Mouse (Mus musculus) gastrocnemius, postnatal 14 days (tissue): ENCODE results near the gene Polr1e. TPM values are rescaled to one million over a fixed set of nuclear protein-coding genes. Genes with fewer than 3 reads are reported as not detected.
"Not testable (repeated sequence)": the region's sequence is repeated elsewhere in the genome, so short reads cannot be mapped to it uniquely, and the experiment has no call there.

Experiments
- DNase-seq: peaks from one replicate; pipeline ENCODE4 v3.0.0; 2021; ENCODE audit warnings: mixed read lengths
- intact Hi-C: fragments of 180-260 bp; cut with DNase I; formaldehyde crosslinking; loops from one replicate; pipeline ENCODE4 v1.15.1; 2025; ENCODE audit warnings: low total_unique reads
- long read RNA-seq, 2 experiments: library from polyadenylated mRNA; stranded (forward); transcript quantifications; one replicate each; pipeline ENCODE4 v2.0.0; 2021
- total RNA-seq, 2 experiments: library from RNA; stranded (reverse); gene quantifications; 2 replicates each; pipeline ENCODE4 v1.2.3; 2021

Gene Polr1e
- total RNA-seq: 1 to 10 TPM; 3.9 to 6.6 TPM
- long read RNA-seq, experiment 1, partial matches to known transcripts: 0 of 3 reads
- long read RNA-seq, experiment 1, other reads (novel, unspliced or antisense): 1 of 3 reads
- long read RNA-seq, experiment 2, transcript Polr1e-204 (12 exons, 2,986 nt): major isoform, 6 of 7 reads
- long read RNA-seq, experiment 2, partial matches to known transcripts: 0 of 7 reads
- long read RNA-seq, experiment 2, other reads (novel, unspliced or antisense): 0 of 7 reads

DNA sequence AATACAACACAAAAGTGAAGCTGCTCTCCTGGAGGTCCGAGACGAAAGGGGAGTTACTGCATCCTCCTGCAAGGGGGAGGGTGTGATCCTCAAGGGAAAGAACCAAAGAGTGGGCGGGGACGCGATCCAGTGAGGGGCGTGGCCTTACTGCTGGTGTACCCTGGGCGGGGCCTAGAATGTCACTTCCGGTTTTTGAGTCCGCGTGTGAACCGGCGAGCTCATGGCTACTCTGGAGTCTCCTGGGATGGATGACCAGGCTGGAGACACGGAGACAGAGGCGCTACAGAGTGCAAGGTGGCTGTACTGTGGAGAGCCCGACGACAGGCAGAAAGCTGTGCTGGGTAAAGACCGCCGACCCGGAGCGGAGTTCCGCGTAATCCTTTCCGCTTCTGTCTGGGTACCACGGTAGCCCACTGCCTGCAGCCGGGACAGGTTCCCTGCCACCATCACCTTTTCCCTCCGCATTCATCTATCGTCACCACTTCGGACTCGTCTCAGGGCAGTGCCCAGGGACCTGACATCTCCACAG lies at the start of gene Polr1e:
Gene Polr1e, plus strand, starts transcription at position 132 of the 529 bp plus-strand sequence.
- DNase-seq: peak; percentile 92
- intact Hi-C loops: no loop called here

GRCm38 (mm10) chr4:44970056-44970455 lies 48.3 kb upstream of the Polr1e start:
- DNase-seq: no peak
- intact Hi-C loops: no loop called here

GRCm38 (mm10) chr4:44970612-44971110 lies 47.7 kb upstream of the Polr1e start:
- peak; percentile 46 for DNase-seq
- intact Hi-C loops: no loop called here

- intact Hi-C loops: no loop called here
- DNase-seq: peak; percentile 84
Measured at GRCm38 (mm10) chr4:44973450-44973849, 44.9 kb upstream of the Polr1e start.

DNA sequence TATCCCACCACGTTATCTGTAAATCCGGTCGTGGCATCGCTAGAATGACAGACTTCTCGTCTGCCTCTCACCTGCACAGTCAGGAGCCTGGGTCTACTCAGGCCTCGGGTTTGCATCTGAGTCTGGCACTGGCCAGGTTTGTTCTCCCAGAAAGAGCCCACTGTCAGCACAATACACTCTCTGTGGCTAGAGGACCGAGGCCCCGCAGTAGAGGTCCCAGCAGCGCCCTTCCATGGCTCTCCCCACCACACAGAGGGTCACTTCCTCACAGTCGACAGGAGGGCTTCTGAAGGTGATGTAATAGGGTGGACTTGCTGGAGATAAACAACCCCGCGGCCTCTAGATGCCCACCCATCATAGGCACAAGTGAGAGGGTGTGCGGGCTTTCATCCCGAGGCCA lies 44.5 kb upstream of the Polr1e start:
- no peak for DNase-seq
- intact Hi-C loops: no loop called here

DNA sequence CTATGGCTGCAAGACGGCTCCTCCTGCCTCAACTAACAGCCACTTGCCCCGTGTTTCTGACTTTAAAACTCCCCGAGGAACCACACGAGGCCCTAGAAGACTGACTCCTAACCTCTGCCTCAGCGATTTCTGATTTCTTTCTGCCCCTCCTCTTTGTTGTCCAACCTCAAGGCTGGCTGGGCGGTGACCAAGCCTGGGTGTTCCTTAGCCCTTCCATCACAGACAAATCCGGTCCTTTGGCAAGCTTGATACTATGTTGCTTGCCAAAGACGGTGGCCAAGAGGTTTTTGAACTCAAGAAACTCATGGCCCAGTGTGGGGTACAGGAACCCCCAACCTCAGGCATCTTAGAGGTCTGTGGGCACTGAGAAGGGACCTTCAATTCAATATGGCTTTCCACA lies 44.1 kb upstream of the Polr1e start:
- intact Hi-C loops: no loop called here
- DNase-seq: no peak

- DNase-seq: no peak
- intact Hi-C loops: no loop called here
Measured at GRCm38 (mm10) chr4:44976026-44976615, 42.3 kb upstream of the Polr1e start.

- no peak for DNase-seq
- intact Hi-C loops: no loop called here
Measured at GRCm38 (mm10) chr4:44976921-44977710, 41.3 kb upstream of the Polr1e start.

DNA sequence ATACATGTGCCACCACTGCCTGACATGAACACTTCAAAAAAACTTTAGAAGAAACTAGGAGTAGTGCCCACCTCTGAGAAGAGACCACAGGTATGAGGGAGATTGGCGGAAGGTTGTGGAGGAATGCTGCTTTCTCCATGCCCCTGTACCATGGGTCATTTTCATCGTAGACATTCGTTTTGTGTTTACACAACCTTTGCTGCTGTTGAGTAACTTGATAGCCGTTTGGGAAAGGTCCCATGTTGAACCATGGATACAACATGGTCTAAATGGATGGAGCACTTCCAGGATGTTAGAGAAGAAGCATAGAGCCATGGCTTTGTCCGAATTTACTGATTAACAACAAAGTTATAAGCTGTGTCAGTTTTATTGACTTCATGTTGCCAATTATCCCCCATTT lies 40.2 kb upstream of the Polr1e start:
- DNase-seq: no peak
- intact Hi-C loops: no loop called here

DNA sequence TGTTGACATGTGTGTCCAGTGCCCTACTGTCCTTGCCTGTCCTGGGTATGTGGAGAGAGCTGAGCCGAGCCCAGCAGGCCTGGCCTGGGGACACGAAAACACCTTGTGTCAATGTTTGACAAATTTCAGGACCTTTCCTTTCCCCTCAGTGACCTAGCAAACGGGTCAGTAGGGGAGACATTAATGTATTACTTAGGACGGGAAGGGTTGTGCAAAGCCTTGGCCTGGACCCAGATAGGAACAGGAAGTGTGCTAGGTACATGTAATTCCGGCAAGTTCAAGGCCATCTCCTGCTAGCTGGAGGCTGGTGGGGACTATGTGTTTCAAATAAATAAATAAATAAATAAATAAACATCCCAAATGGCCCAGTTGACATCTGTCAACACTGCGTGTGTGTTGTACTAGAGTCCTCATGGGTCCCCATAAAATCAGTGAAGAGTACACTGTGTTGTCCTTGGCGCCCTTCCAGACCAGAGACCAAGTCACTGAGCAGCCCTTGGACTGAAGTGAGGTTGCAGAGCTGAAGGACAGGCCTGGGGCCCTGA lies 38.5 kb upstream of the Polr1e start:
- DNase-seq: no peak
- intact Hi-C loops: no loop called here

- intact Hi-C loops: no loop called here
Measured at GRCm38 (mm10) chr4:44981280-44981973, 37.0 kb upstream of the Polr1e start, which contains the start of gene Grhpr. TSS of gene Grhpr (plus strand) at chr4:44981395.

DNA sequence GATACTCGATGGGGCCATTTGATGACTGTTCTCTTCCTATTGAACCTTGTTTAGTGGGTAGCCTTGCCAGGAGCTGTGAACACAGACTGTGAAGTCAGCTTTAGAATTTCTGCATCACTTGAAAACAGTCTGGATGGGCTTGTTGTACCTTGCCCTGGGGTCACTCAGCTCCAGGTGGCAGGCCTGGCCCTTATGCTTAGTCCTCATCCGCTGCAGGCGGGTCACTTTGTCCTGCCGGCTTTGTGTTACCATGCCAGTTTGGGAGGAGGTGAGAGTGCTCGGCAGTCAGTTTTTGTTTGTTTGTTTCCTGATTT lies 36.5 kb upstream of the Polr1e start:
- intact Hi-C loops: no loop called here
- DNase-seq: no peak

More at GRCm38 (mm10) chr4:44981280-44981973, 37.0 kb upstream of the Polr1e start, which contains the start of gene Grhpr:
- peak; percentile 79 for DNase-seq

GRCm38 (mm10) chr4:44982440-44983130 lies 35.8 kb upstream of the Polr1e start:
- no peak for DNase-seq
- intact Hi-C loops: no loop called here

DNA sequence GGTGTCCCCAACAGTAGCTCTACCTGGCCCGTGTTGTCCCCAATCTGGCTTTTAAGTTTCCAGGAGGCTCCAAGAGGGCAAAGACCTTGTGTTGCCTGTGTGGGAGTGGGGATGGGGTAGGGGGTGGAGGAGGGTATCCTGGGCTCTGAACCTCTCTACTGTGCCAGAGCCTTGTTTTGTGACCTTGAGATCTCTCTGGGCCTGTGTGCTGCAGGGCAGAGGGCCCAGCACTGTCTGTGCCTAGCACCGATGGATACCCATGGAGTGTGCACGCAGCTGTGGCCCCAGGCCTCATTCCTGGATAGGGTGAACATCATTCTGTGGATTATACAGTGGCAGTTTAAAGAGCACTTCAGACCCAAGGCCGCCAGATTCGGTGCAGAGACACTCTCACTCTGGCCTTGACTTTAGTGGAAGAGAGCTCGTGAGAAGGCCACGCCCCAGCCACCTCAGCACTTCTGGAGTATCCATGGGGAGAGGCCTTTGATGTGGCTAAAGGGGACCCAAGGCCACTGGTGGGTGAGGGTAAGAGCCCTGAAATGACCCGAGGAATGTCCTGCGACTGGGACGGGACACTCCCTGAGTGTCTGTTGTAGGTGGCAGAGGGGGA lies 35.1 kb upstream of the Polr1e start:
- no peak for DNase-seq
- intact Hi-C loops: no loop called here

GRCm38 (mm10) chr4:44990560-44990959 lies 27.8 kb upstream of the Polr1e start:
- no peak for DNase-seq
- intact Hi-C loops: no loop called here

GRCm38 (mm10) chr4:44992330-44992729 lies 26.1 kb upstream of the Polr1e start:
- intact Hi-C loops: not testable (repeated sequence)

GRCm38 (mm10) chr4:44993179-44993578 lies 25.2 kb upstream of the Polr1e start:
- intact Hi-C loops, DNase-seq: not testable (repeated sequence)

More at GRCm38 (mm10) chr4:44992330-44992729, 26.1 kb upstream of the Polr1e start:
- not testable (repeated sequence) for DNase-seq

- DNase-seq: no peak
- intact Hi-C loops: no loop called here
Measured at GRCm38 (mm10) chr4:44993847-44994246, 24.5 kb upstream of the Polr1e start.
